Mouse (Mus musculus): ENCODE data around the gene Ano6. TPM values are rescaled to one million over a fixed set of nuclear protein-coding genes. Genes with fewer than 3 reads are reported as not detected.

Ano6 gene
- total RNA-seq, 2 experiments from 2014 or later, result 10.5 to 18.0 TPM

- ATAC-seq (replicated peaks; ENCODE audit: low FRiP score, low TSS enrichment, poor library complexity, severe bottlenecking), result no peak
These were observed 199.0 kb downstream of the Ano6 start for GRCm38 (mm10) chr15:95989496-95990124.

GRCm38 (mm10) chr15:96002958-96003601 is 212.4 kb downstream of the Ano6 start:
- ATAC-seq (replicated peaks; ENCODE audit: low FRiP score, low TSS enrichment, poor library complexity, severe bottlenecking), result no peak

GRCm38 (mm10) chr15:96011640-96012390 is 221.2 kb downstream of the Ano6 start:
- no peak for ATAC-seq (replicated peaks; ENCODE audit: low FRiP score, low TSS enrichment, poor library complexity, severe bottlenecking)

- no peak for ATAC-seq (replicated peaks; ENCODE audit: low FRiP score, low TSS enrichment, poor library complexity, severe bottlenecking)
These were observed 221.7 kb downstream of the Ano6 start for GRCm38 (mm10) chr15:96012391-96012775.

- ATAC-seq (replicated peaks; ENCODE audit: low FRiP score, low TSS enrichment, poor library complexity, severe bottlenecking), result no peak
These were observed 223.9 kb downstream of the Ano6 start for GRCm38 (mm10) chr15:96014501-96014900.

GRCm38 (mm10) chr15:96020465-96020864 is 229.8 kb downstream of the Ano6 start:
- no peak for ATAC-seq (replicated peaks; ENCODE audit: low FRiP score, low TSS enrichment, poor library complexity, severe bottlenecking)

GRCm38 (mm10) chr15:96021506-96021905 is 230.9 kb downstream of the Ano6 start:
- ATAC-seq (replicated peaks; ENCODE audit: low FRiP score, low TSS enrichment, poor library complexity, severe bottlenecking), result no peak

Other genes starting within 250 kb of the Ano6 start
- gene Dbx2, start 134.9 kb upstream of the Ano6 start, total RNA-seq (2014; fragmentation: Nextera tagmentation), result not detected in 2 replicates
- gene Dbx2, start 134.9 kb upstream of the Ano6 start, total RNA-seq (2017), result not detected in 2 replicates